Mouse (Mus musculus) regulatory T cell (primary cell): Measurements from ENCODE around the gene Nt5c1a.

ENCODE experiments used
- in situ Hi-C: fragments of 300-600 bp; cut with MboI, MseI; formaldehyde crosslinking; loops from one replicate; pipeline ENCODE4 v1.15.1; 2025; ENCODE audit warnings: high pct_unique_total_duplicates

The Nt5c1a gene

GRCm38 (mm10) chr4:123211453-123211852, 10.1 kb downstream of the Nt5c1a start:
- in situ Hi-C loops, result no loop called here

- in situ Hi-C loops, result no loop called here
Measured at GRCm38 (mm10) chr4:123212330-123212729, 11.0 kb downstream of the Nt5c1a start.

GRCm38 (mm10) chr4:123213975-123214374, 12.7 kb downstream of the Nt5c1a start:
- in situ Hi-C loops, result no loop called here

GRCm38 (mm10) chr4:123215367-123215766, 14.1 kb downstream of the Nt5c1a start:
- in situ Hi-C loops, result no loop called here

- in situ Hi-C loops, result no loop called here
Measured at GRCm38 (mm10) chr4:123216782-123217181, 15.5 kb downstream of the Nt5c1a start.

- in situ Hi-C loops, result no loop called here
Measured at GRCm38 (mm10) chr4:123219720-123220357, 18.5 kb downstream of the Nt5c1a start.

- in situ Hi-C loops, result no loop called here
Measured at GRCm38 (mm10) chr4:123220637-123221036, 19.3 kb downstream of the Nt5c1a start.

GRCm38 (mm10) chr4:123223309-123223708, 22.0 kb downstream of the Nt5c1a start:
- in situ Hi-C loops, result no loop called here

- in situ Hi-C loops, result no loop called here
Measured at GRCm38 (mm10) chr4:123225718-123226403, 24.6 kb downstream of the Nt5c1a start.

GRCm38 (mm10) chr4:123227707-123228106, 26.4 kb downstream of the Nt5c1a start:
- in situ Hi-C loops, result no loop called here

- in situ Hi-C loops, result no loop called here
Measured at GRCm38 (mm10) chr4:123228270-123228669, 27.0 kb downstream of the Nt5c1a start.

GRCm38 (mm10) chr4:123229166-123229565, 27.9 kb downstream of the Nt5c1a start:
- in situ Hi-C loops, result no loop called here

- in situ Hi-C loops, result no loop called here
Measured at GRCm38 (mm10) chr4:123232841-123233240, 31.5 kb downstream of the Nt5c1a start.

- in situ Hi-C loops, result no loop called here
Measured at GRCm38 (mm10) chr4:123233492-123234084, 32.3 kb downstream of the Nt5c1a start, which contains the start of gene Heyl. Heyl (plus strand) TSS chr4:123233556.

GRCm38 (mm10) chr4:123235835-123236430, 34.6 kb downstream of the Nt5c1a start:
- in situ Hi-C loops, result no loop called here

- in situ Hi-C loops, result no loop called here
Measured at GRCm38 (mm10) chr4:123236431-123237031, 35.2 kb downstream of the Nt5c1a start.

- in situ Hi-C loops, result no loop called here
Measured at GRCm38 (mm10) chr4:123237386-123238266, 36.3 kb downstream of the Nt5c1a start.

GRCm38 (mm10) chr4:123239361-123240203, 38.3 kb downstream of the Nt5c1a start:
- in situ Hi-C loops, result no loop called here

- in situ Hi-C loops, result loop anchor here (5.0 kb wide), 1 partner anchor 79 kb away; no protein-coding TSS in a partner anchor
Measured at GRCm38 (mm10) chr4:123246221-123246620, 44.9 kb downstream of the Nt5c1a start.

GRCm38 (mm10) chr4:123246651-123247050, 45.3 kb downstream of the Nt5c1a start:
- in situ Hi-C loops, result loop anchor here (5.0 kb wide), 1 partner anchor 79 kb away; no protein-coding TSS in a partner anchor
